Mouse (Mus musculus): ENCODE results near the gene Tmem132d. TPM values are rescaled to one million over a fixed set of nuclear protein-coding genes. Genes with fewer than 3 reads are reported as not detected.
A peak's percentile ranks its signal among the peaks of the same experiment; 100 is the strongest.

Tmem132d gene
- total RNA-seq, 2 experiments from 2014 or later, result 62.8 to 63.5 TPM

DNA sequence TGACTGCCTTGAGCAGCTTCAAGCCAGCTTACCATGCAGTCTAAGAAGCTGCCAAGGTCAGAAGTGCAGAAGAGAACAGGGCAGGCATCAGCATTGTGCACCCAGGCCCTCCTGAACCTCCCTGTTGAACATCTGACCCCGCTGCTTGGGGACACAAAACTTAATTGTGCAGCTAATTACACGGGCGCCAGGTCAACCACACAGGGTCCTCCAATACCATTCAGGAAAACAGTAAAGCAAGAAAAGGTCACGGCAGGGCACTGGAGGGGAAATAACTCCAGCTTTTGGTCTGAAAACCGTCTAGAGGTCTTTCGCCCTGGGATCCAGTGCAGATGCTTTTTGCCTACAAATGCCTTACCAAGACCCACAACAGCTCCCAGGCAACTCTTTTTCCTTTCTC lies 159.6 kb downstream of the Tmem132d start:
- intact Hi-C loops (cut with DNase I), result no loop called here
- no peak for DNase-seq (ENCODE audit: low spot score in 2 of 2)

DNA sequence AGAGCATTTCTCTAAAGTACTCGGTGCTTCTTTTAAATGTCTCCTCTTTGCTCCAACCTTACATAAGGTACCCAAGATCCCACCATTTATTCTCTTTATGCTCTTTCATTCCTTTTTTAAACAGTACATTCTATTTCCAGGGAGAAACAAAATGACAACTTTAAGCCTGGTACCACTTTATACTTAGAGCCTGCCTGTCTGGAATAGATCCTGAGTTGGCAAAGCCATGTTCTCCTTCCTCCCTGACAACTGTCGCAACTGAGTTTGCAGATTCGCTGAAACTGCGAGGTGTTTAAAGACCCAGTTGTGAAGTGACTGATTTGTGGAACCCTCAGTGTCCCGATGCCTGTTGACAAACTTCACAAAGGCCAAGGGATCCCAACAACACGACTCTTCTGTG lies 165.5 kb downstream of the Tmem132d start:
- DNase-seq (ENCODE audit: low spot score in 2 of 2), result peak; percentile 23 to 30
- intact Hi-C loops (cut with DNase I), result no loop called here

DNA sequence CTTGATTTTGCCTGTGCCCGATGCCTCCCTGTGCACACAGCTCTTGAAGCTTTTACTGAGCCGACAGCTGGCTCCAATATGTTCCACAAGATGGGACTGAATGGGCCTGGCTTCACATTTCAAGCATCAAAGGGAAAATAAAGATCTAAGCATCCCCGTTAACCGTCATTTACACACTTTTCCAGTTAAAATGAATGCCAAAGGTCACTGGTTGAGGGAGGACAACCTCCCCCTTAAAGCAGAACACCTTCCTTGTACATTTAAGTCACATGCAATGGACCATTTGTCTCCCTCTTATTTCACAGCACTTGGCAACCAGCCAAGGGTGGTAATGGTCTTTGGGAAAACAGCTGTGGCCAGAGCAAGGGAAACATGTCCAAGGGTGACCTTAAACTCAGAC lies 188.7 kb downstream of the Tmem132d start:
- intact Hi-C loops (cut with DNase I), result no loop called here
- no peak for DNase-seq (ENCODE audit: low spot score in 2 of 2)

DNA sequence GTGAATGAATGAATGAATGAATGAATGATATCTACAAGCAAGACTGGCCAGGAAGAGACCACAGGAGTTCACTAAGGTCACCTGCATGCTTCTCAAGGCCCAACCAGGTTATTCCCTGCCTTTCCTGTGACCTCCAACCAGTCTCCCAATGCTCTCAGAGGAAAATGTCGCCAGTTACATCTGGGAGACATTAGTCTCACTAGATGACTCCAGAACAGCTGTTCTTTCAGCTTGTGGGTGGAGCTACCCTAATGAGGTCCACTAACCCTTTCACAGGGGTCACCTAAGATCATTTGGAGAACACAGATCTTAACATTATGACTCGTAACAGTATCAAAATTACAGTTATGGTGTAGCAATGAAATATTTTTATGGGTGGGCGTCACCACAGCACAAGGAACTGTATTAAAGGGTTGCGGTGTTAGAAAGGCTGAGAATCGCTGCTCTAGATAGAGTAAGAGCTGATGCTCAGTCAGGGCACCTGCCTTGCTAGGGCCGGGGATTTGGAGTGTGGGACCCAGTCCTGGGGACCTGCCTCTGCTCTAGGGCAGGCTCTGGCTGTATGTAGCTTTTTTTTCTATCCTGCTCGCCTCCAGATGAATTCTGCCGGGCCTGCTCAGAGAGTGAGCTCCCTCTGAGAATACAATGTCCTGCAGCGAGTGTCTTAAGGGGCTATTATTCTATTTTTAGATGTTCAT lies 196.1 kb downstream of the Tmem132d start:
- intact Hi-C loops (cut with DNase I), result loop anchor here (10.0 kb wide), 1 partner anchor 198 kb away; the partner anchor contains the start of gene Tmem132d
- DNase-seq (ENCODE audit: low spot score in 2 of 2), result no peak

DNA sequence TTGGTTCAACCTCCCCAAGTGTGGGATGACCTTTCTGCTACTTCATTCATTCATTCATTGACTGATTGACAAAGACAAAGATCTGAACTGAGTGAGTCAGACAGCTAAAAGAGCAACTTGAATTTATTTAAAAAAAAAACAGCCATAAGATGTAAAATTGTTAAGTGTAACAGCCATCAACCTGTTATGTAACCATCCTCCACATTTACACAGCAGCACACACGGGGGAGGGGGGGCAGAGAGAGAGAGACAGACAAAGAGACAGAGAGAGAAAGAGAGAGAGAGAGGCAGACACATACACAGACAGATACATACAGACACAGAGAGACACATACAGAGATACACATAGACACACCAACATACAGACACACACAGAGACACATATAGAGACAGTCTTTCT lies 197.3 kb downstream of the Tmem132d start:
- no peak for DNase-seq (ENCODE audit: low spot score in 2 of 2)

DNA sequence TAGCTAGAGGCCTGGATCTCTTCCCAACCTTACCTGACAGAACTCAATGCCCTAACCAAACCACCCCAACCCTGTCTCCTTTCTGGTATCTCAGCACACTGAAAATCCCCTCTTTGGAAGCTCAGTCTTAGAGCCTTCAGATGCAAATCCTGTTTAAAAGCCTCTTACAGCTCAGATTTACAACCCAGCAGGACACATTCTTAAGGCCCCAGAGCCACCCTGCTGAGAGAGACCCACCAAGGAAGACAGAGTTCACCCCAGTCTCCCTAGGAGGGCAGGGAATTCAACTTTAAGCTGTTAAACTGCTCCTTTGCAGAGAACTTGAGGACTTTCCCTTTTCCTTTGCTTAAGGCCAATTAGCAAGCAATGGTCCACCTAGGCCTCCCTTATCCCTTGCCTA lies 199.8 kb downstream of the Tmem132d start:
- intact Hi-C loops (cut with DNase I), result loop anchor here (10.0 kb wide), 1 partner anchor 202 kb away; the partner anchor contains the start of gene Tmem132d

More for the DNA sequence above, 197.3 kb downstream of the Tmem132d start:
- intact Hi-C loops (cut with DNase I), result loop anchor here (10.0 kb wide), 1 partner anchor 199 kb away; the partner anchor contains the start of gene Tmem132d

DNA sequence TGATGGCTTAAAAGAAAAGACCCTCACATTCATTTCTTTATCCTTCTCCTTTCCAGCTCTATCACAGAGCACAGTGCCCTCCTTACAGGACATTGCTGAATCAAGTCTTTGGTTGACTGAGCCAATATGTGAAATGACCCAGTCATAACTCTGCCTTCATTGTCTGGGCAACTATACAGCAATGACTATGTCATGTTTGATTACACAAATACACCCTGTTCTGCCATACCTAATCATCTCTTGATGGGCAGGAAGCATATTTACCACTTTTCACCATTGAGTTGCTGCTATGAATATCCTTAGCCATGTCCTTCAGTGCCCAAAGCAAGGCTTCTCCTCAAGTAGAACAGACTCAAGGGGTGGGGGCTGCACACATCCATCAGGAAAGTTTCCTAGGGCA lies 214.6 kb downstream of the Tmem132d start:
- no peak for DNase-seq (ENCODE audit: low spot score in 2 of 2)
- intact Hi-C loops (cut with DNase I), result no loop called here

More for the DNA sequence above, 199.8 kb downstream of the Tmem132d start:
- no peak for DNase-seq (ENCODE audit: low spot score in 2 of 2)

DNA sequence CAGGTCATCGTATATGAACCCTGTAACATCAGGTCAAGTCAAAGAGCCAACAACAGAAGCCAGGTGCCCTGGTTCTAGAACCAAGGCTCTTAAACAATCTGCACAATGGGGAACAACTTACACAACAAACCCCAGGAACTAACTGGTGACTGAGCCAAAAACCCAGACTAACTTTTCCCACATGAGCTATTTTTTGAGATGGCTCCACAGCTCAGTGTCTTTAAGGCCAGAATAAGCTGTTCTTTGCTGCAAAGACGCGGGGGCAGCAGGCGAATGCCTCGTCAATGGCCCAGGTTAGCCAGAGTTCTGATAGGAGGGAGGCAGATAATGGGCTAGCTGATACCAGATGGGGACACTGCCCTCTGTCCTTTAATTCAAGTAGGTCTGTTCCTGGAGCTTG lies 221.8 kb downstream of the Tmem132d start:
- intact Hi-C loops (cut with DNase I), result no loop called here
- DNase-seq (ENCODE audit: low spot score in 2 of 2), result no peak

DNA sequence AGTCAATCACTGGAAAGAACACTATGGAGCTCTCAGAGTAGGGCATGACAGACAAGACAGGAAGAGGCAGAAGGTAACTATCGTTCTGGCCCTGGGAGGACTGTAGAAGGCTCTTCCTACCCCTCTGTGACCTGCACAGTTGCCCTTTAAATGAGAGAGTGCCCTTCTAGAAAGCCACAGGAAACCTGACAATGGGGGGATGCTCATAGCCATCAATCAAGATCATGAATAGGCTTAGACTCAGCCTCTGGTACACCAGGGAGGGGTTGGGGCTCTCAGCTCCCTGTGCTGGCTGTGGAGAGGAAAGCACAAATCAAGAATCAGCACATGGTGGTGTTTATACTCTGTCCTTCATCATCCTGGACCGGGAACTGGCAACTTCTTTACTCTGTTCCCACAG lies 227.2 kb downstream of the Tmem132d start:
- no peak for DNase-seq (ENCODE audit: low spot score in 2 of 2)
- intact Hi-C loops (cut with DNase I), result no loop called here

DNA sequence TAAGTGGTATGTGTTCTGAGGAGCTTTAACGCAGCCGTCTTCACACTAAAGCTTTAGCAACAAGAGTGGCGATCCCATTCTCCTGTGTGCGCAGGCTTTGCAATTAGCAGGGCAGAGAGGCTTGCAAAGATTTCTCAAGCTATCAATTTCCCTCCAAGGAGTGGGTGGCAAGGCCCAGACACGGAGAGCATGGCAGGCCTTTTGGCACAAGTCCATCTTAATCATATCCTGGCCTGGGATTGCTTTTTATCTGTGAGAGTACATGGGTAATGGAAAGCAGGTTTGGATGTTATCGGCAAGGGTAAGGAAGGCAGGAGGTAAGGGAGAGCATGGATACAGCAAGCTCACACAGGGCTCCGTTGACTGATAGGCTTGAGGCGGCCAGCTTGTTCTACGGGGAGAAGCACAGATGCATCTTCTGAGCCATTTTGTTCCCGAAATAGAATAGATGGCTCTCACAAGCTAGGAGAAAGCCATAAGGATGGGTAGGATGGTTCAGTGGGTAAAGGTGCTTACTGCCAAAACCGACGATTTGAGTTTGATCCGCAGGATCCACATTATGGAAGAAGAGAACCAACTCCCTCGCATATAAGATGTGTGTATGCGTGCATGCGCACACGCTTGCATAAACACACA lies 228.1 kb downstream of the Tmem132d start:
- intact Hi-C loops (cut with DNase I), result no loop called here
- DNase-seq (ENCODE audit: low spot score in 2 of 2), result peak; percentile 21

DNA sequence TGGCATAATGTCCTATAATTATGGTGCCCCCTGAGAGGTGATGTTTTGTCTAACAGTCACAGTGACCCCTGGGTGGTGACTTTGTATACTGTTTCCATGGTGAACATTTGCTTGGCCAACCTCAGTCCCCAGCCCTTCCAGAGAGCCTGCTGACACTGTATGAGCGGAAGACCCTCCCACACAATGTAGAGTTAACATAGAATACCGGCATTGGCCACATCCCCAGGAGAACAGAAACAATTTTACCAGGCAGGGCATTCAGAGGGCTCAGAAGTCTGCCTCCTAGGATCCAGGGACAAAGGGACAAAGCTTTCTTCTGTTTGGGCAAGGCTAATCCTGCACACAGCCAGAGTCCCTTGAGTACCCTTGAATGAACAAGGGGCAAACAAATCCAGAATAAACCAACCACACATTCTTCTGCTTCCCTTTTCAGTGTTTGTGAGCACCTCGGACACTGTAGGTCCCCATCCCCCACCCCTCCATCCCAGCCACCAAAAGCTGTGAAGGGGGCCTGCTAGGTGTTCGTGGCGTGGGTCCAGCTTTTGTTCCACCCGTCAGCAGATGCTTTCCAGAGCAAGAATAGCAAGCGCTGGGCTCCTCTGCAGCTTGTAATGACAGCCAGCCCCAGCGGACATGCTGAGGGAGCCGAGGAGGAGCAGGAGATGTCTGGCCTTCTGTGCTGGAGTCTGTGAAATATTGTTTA lies 228.8 kb downstream of the Tmem132d start:
- intact Hi-C loops (cut with DNase I), result no loop called here
- DNase-seq (ENCODE audit: low spot score in 2 of 2), result peak; percentile 21 to 37

DNA sequence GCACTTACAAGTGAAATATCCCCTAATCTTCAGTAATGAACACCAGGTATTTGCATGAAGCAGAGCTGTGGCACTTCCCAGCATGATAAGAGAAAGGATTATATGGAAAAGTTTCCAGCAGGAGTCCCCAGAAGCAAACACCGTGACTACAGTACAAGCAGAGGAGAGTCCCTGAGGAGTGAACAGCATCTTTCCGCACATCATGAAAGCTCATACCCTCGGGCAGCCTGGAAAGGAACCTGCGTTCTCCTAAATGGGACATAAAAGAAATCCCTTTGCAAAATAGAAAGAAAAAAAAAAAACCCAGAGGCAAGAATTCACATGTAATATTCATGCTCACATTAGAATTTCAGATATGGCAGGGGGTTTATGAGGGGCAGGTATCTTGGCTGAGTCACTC lies 238.8 kb downstream of the Tmem132d start:
- intact Hi-C loops (cut with DNase I), result no loop called here

DNA sequence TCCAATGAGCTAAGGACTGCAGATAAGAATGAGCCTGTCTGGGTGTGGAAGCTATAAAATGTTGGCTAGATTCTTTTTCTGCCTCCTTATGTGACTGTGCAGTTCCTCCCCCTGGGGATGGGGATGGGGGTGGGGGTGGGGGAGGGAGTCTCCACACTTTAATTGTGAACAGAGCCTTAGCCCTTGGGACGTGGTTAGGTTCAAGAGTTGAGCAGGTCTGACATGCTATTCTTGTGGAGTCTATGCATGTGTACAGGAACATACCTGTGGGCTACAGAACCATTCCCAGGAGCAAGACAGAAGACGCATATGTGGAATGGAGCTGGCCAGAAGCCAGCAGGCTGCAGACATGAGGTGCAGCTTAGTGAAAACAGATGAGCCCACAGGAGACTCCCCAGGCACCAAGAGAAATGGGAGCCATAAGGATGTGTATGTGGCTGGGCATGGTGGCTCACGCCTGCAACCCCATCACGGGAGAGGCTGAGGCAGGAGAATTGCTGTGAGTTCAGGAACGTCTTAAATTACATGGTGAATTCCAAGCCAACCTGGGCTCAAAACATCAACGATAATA lies 240.3 kb downstream of the Tmem132d start:
- DNase-seq (ENCODE audit: low spot score in 2 of 2), result no peak
- intact Hi-C loops (cut with DNase I), result no loop called here

More for the DNA sequence above, 238.8 kb downstream of the Tmem132d start:
- no peak for DNase-seq (ENCODE audit: low spot score in 2 of 2)

DNA sequence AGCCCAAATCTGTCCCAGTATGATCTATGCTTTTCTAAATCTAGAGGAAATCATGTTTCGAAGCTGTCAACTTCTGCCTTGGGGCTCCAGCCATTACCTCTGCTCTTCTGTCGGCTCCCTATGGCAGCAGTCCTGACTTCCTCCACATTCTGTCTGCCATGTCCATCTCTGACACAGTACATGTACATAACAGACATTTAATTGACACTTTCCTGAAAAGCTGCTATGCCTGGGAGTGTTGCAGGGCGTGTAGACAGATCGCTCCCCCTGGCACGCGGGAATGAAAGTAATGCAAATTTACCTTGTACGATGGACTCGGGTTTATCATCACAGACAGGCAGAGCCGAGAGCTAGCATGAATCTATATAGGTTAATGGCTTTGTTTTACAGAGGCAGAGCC lies 241.2 kb downstream of the Tmem132d start:
- intact Hi-C loops (cut with DNase I), result no loop called here
- DNase-seq (ENCODE audit: low spot score in 2 of 2), result no peak

DNA sequence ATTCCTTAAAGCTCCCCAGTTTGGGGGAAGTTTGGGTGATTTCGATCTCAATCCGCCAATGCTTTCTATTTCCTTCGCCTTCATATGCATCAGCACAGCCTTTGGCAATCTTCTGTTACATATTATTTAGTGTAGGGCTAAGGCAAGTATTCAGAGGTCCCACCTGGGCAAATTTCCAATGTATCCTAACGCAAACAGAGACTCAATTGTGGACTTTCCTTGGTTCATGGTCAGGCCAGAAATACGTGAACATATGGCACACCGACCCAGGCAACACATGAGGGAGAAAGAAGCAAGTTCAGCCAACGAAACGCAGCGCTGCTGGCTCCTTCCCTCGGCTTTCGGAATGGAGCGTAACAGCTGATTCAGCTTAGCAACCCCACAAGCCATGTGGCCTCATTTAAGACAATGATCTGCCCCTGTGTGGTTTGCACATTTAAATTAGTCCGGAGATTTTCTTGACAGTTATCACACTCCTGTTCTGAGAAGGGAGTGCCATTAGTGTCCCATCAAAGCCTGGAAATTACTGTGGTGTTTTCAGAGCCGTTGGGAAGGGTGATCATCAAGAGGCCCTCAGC lies 242.5 kb downstream of the Tmem132d start:
- DNase-seq (ENCODE audit: low spot score in 2 of 2), result no peak
- intact Hi-C loops (cut with DNase I), result no loop called here

DNA sequence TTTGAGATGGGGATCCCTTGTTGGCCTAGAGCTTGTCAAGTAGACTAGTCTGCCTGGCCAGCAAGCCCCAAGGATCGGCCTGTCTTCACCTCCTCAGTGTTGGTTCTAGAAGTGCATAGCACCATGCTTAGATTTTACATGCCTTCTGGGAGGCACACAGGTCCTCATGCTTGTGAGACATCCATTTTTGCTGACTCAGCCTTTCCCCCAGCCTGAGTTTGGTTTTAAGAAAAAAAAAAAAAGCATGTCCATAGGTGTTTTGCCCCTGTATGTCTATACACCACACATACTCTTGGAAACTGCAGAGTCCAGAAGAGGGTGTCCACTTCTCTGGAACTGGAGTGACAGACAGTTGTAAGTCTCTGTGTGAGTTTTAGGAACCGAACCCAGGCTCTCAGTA lies 256.6 kb downstream of the Tmem132d start:
- no peak for DNase-seq (ENCODE audit: low spot score in 2 of 2)
- intact Hi-C loops (cut with DNase I), result no loop called here

DNA sequence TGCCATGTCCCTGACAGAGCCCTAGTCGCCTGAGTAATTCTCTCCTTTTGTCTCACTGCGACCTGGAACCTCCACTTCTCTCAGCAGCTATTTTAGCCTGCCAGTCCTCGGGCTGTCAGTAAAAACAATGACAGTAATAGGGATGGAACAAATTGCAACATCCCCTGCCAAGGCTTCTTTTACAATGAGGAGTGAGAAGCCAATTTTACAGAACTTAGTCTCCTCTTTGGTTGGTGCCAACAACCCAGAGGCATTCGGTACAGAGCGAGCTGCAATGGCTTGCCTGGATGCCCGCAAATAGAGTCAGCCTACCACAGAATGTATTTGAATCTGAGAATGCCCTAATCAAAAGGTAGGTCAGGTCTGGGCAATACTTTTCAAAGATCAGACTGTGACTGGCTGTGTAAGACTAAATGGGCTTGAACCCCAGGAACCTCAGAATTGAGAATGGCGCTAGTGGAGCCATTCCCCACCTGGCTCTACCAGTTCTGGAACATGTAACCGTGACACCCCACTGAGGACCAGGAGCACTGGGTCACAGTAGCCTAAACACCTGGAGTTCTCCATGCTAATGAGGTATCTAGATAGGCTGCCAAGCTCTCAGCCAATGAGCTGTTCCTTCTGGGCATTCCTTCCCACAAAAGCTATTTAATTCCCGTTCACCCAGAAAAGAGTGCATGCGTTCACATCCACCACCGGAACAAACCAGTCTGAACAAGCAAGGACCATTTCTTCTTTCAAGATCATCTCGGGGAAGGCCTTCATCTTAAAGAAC lies 273.8 kb downstream of the Tmem132d start:
- intact Hi-C loops (cut with DNase I), result no loop called here
- DNase-seq (ENCODE audit: low spot score in 2 of 2), result peak in 1 of 2 experiments; percentile 7

DNA sequence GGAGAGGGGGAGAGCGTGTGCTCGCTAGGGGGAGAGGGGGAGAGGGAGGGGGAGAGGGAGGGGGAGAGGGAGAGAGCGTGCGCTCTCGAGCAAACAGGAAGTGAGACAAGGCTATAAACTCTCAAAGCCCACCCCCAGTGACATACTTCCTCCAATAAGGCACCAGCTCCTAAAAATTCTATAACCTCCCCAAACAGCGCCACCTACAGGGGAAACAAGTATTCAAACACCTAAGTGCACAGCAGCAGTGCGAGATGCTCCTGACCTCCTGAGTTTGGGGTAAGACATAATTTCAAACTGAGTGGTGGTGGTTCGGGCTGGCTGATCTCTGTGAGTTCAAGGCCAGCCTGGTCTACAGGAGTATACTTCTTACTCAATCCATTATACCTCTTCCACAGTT lies 281.4 kb downstream of the Tmem132d start:
- intact Hi-C loops (cut with DNase I), result no loop called here
- DNase-seq (ENCODE audit: low spot score in 2 of 2), result no peak

Data from left cerebral cortex, postnatal 36 days (tissue).